Mouse (Mus musculus): Measurements from ENCODE around the gene Nxn. TPM values are rescaled to one million over a fixed set of nuclear protein-coding genes. Genes with fewer than 3 reads are reported as not detected.

Nxn gene
- total and polyA plus RNA-seq, 3 experiments = 4.4 to 5.0 (median 4.8) TPM

DNA sequence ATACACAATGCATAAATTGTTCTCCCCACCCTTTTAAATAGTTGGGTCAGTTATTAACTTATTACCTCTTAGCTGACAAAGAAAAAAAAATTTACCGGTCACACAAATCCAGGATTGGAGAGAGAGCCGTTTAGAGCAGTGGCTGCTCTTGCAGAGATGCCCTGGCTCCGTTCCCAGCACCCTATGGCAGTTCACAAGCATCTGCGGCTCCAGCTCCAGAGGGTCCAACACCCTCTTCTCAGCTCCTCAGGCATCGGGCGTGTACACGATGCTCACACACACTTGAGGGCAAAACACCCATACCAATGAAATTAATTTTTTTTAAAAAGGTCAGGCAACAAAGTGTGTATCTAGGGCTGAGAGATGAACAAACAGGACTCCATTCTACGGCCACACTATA, 60.3 kb downstream of the Nxn start:
- DNase-seq (ENCODE audit: low spot score) (no peak), ATAC-seq (ENCODE audit: extremely low read depth, insufficient number of reproducible peaks, low FRiP score, poor library complexity, severe bottlenecking) (no peak)
- Histone ChIP-seq H3K9me3 (replicated peaks) (no peaks in the 10 kb centered on the region), H3K4me3 (ENCODE audit: low read depth, low read length) (no peak overlapping the region), H3K27me3 (ENCODE audit: insufficient read depth, low read length) (peaks cover 13% of the 10 kb centered on the region), H3K36me3 (replicated peaks) (no peaks in the 10 kb centered on the region), H3K4me1 (ENCODE audit: insufficient read depth, low read depth, low read length) (no peaks in the 10 kb centered on the region)
- TF ChIP-seq TAL1 (conservative IDR thresholded peaks at IDR 0.05; ENCODE audit: low read depth, low read length) (no peak), CTCF (IDR thresholded peaks at IDR 0.05; ENCODE audit: low read depth, low read length) (no peak), POLR2AphosphoS5 (IDR thresholded peaks at IDR 0.05; ENCODE audit: insufficient replicate concordance, low read depth, low read length) (no peak), GATA2 (IDR thresholded peaks at IDR 0.05; ENCODE audit: borderline replicate concordance, low read depth, low read length) (no peak)

DNA sequence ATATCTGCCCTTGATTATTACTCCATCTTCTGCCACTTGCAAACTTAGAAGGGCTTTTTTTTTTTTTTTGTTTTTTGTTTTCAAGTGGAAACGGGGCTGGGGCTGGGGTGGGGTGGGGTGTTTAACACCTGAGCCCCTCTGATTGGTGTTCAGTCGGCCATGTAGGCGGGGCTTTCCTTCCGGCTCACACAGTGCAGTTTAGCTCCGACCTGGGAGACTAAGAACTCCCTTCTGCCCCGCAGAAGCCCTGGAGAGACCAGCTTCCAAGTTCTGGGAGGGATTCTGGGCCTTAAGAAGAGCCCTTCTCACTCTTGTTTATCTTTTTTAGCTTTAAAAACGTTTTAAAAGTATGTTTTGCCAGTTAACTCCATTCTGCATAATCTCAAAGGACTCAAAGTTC, 61.2 kb downstream of the Nxn start:
- ATAC-seq (ENCODE audit: extremely low read depth, insufficient number of reproducible peaks, low FRiP score, poor library complexity, severe bottlenecking) = no peak
- H3K4me1 ChIP-seq (ENCODE audit: insufficient read depth, low read depth, low read length) = no peaks in the 10 kb centered on the region
- DNase-seq (ENCODE audit: low spot score) = no peak
- no peaks in the 10 kb centered on the region for H3K9me3 ChIP-seq (replicated peaks)
- no peaks in the 10 kb centered on the region for H3K36me3 ChIP-seq (replicated peaks)
- peaks cover 8% of the 10 kb centered on the region for H3K27me3 ChIP-seq (ENCODE audit: insufficient read depth, low read length)
- no peak overlapping the region for H3K4me3 ChIP-seq (ENCODE audit: low read depth, low read length)
- TF ChIP-seq GATA1 (IDR thresholded peaks at IDR 0.05; ENCODE audit: borderline replicate concordance, low read length) (no peak), CTCF (IDR thresholded peaks at IDR 0.05; ENCODE audit: low read depth, low read length) (no peak), TAL1 (conservative IDR thresholded peaks at IDR 0.05; ENCODE audit: low read depth, low read length) (no peak), GATA2 (IDR thresholded peaks at IDR 0.05; ENCODE audit: borderline replicate concordance, low read depth, low read length) (no peak), POLR2AphosphoS5 (IDR thresholded peaks at IDR 0.05; ENCODE audit: insufficient replicate concordance, low read depth, low read length) (no peak)

DNA sequence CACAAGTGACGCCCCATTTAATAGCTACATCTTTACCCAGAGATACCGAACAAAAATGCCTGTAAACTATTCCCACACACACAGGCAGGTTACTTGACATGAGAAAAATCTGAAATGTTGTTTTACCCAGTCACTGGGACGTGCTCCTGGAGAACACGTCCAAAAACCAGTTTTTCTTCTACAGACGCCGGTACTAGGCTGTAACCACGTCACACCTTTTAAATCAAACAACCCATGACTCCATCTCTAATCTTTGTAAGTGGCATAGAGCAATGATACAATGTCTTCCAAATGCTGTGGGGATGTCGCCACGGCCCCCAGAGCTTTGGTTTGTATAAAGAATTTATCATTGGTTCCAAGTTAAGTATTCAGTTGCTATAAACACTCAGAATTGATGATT, 61.7 kb downstream of the Nxn start:
- no peaks in the 10 kb centered on the region for H3K9me3 ChIP-seq (replicated peaks)
- TF ChIP-seq CTCF (IDR thresholded peaks at IDR 0.05; ENCODE audit: low read depth, low read length) = no peak
- TF ChIP-seq GATA1 (IDR thresholded peaks at IDR 0.05; ENCODE audit: borderline replicate concordance, low read length) = no peak
- TF ChIP-seq GATA2 (IDR thresholded peaks at IDR 0.05; ENCODE audit: borderline replicate concordance, low read depth, low read length) = no peak
- no peak for TF ChIP-seq TAL1 (conservative IDR thresholded peaks at IDR 0.05; ENCODE audit: low read depth, low read length)
- TF ChIP-seq POLR2AphosphoS5 (IDR thresholded peaks at IDR 0.05; ENCODE audit: insufficient replicate concordance, low read depth, low read length) = no peak
- DNase-seq (ENCODE audit: low spot score) (no peak), ATAC-seq (ENCODE audit: extremely low read depth, insufficient number of reproducible peaks, low FRiP score, poor library complexity, severe bottlenecking) (no peak)
- H3K4me1 ChIP-seq (ENCODE audit: insufficient read depth, low read depth, low read length) = no peaks in the 10 kb centered on the region
- no peaks in the 10 kb centered on the region for H3K36me3 ChIP-seq (replicated peaks)
- no peak overlapping the region for H3K4me3 ChIP-seq (ENCODE audit: low read depth, low read length)
- H3K27me3 ChIP-seq (ENCODE audit: insufficient read depth, low read length) = peaks cover 8% of the 10 kb centered on the region

DNA sequence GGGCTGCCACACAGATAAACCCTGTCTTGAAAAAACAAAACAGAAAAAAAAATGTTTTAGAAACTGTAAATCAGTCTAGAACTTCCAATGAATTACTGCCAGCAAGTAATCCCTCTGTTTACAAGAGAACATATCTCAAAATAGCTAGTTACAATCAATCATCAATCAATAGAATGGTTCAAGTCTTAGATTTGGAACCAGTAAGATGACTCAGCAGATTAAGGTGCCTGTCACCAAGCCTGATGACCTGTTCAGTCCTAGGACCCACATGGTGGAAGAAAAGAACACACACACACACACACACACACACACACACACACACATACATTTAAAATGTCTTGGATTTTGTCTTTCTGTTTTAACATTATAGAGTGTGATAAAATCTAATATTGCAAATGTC, 62.7 kb downstream of the Nxn start:
- no peak for ATAC-seq (ENCODE audit: extremely low read depth, insufficient number of reproducible peaks, low FRiP score, poor library complexity, severe bottlenecking)
- Histone ChIP-seq H3K36me3 (replicated peaks) (no peaks in the 10 kb centered on the region), H3K4me1 (ENCODE audit: insufficient read depth, low read depth, low read length) (0 out of 2 replicates have a peak, but pooled peaks cover 2% of the 10 kb centered on the region), H3K27me3 (ENCODE audit: insufficient read depth, low read length) (peaks cover 8% of the 10 kb centered on the region), H3K9me3 (replicated peaks) (no peaks in the 10 kb centered on the region), H3K4me3 (ENCODE audit: low read depth, low read length) (no peak overlapping the region)
- no peak for DNase-seq (ENCODE audit: low spot score)
- TF ChIP-seq CTCF (IDR thresholded peaks at IDR 0.05; ENCODE audit: low read depth, low read length) (no peak), GATA2 (IDR thresholded peaks at IDR 0.05; ENCODE audit: borderline replicate concordance, low read depth, low read length) (no peak), GATA1 (IDR thresholded peaks at IDR 0.05; ENCODE audit: borderline replicate concordance, low read length) (no peak), TAL1 (conservative IDR thresholded peaks at IDR 0.05; ENCODE audit: low read depth, low read length) (no peak), POLR2AphosphoS5 (IDR thresholded peaks at IDR 0.05; ENCODE audit: insufficient replicate concordance, low read depth, low read length) (no peak)

DNA sequence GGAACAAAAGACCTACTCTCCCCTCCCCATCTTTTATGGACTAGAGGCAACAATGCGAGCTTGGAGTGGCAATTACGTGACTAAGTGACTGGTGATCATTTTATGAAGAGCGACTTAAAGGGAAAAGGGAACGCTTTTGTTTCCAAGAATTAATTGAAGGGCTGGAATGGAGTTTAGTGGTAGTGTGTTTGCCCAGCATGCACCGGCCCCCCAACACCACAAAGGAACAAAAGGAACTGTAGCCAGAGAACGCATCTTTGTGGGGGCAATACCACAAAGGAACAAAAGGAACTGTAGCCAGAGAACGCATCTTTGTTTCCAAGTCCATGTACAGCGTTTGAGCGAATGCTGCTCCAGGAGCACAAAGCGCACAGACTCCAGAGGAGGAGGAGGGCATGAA, 64.0 kb downstream of the Nxn start:
- DNase-seq (ENCODE audit: low spot score) = no peak
- no peaks in the 10 kb centered on the region for H3K9me3 ChIP-seq (replicated peaks)
- no peak for TF ChIP-seq TAL1 (conservative IDR thresholded peaks at IDR 0.05; ENCODE audit: low read depth, low read length)
- no peak for TF ChIP-seq CTCF (IDR thresholded peaks at IDR 0.05; ENCODE audit: low read depth, low read length)
- TF ChIP-seq GATA2 (IDR thresholded peaks at IDR 0.05; ENCODE audit: borderline replicate concordance, low read depth, low read length) = no peak
- TF ChIP-seq POLR2AphosphoS5 (IDR thresholded peaks at IDR 0.05; ENCODE audit: insufficient replicate concordance, low read depth, low read length) = no peak
- no peak for TF ChIP-seq GATA1 (IDR thresholded peaks at IDR 0.05; ENCODE audit: borderline replicate concordance, low read length)
- H3K4me1 ChIP-seq (ENCODE audit: insufficient read depth, low read depth, low read length) = 0 out of 2 replicates have a peak, but pooled peaks cover 2% of the 10 kb centered on the region
- ATAC-seq (ENCODE audit: extremely low read depth, insufficient number of reproducible peaks, low FRiP score, poor library complexity, severe bottlenecking) = no peak
- no peaks in the 10 kb centered on the region for H3K36me3 ChIP-seq (replicated peaks)
- peaks cover 7% of the 10 kb centered on the region; the same call in 1 of the 2 replicates for H3K27me3 ChIP-seq (ENCODE audit: insufficient read depth, low read length)
- no peak overlapping the region for H3K4me3 ChIP-seq (ENCODE audit: low read depth, low read length)

DNA sequence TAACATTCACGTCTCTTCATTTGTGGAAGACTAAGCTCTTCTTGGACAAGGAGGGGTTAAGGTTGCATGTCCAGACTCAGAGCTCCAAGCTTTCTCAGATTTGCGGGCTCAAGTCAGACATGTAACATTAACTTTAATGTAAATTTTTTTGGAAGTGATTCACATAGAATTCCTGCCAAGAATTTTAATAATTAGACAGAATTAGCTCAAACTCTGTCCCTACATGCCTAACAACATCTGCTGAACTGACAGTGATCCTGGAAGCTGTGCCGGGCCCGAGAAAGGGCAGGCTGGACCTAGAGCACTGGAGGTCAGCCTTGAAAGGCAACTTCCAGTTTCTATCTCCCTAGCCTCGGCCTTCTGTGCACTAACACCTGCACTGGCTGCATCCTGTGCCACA, 66.7 kb downstream of the Nxn start:
- H3K36me3 ChIP-seq (replicated peaks) = no peaks in the 10 kb centered on the region
- H3K4me1 ChIP-seq (ENCODE audit: insufficient read depth, low read depth, low read length) = 0 out of 2 replicates have a peak, but pooled peaks cover 2% of the 10 kb centered on the region
- no peaks in the 10 kb centered on the region for H3K9me3 ChIP-seq (replicated peaks)
- no peak for DNase-seq (ENCODE audit: low spot score)
- ATAC-seq (ENCODE audit: extremely low read depth, insufficient number of reproducible peaks, low FRiP score, poor library complexity, severe bottlenecking) = no peak
- H3K27me3 ChIP-seq (ENCODE audit: insufficient read depth, low read length) = peaks cover 3% of the 10 kb centered on the region; the same call in 1 of the 2 replicates
- H3K4me3 ChIP-seq (ENCODE audit: low read depth, low read length) = no peak overlapping the region
- TF ChIP-seq POLR2AphosphoS5 (IDR thresholded peaks at IDR 0.05; ENCODE audit: insufficient replicate concordance, low read depth, low read length) (no peak), GATA1 (IDR thresholded peaks at IDR 0.05; ENCODE audit: borderline replicate concordance, low read length) (no peak), CTCF (IDR thresholded peaks at IDR 0.05; ENCODE audit: low read depth, low read length) (no peak), TAL1 (conservative IDR thresholded peaks at IDR 0.05; ENCODE audit: low read depth, low read length) (no peak), GATA2 (IDR thresholded peaks at IDR 0.05; ENCODE audit: borderline replicate concordance, low read depth, low read length) (no peak)
